Mouse (Mus musculus) MEL (cell line): ENCODE results near the gene Rnpepl1. TPM values are rescaled to one million over a fixed set of nuclear protein-coding genes. Genes with fewer than 3 reads are reported as not detected.
A peak's percentile ranks its signal among the peaks of the same experiment; 100 is the strongest.

Source experiments
- DNase-seq: peaks from one replicate; pipeline ENCODE4 v3.0.0; 2011; ENCODE audit warnings: low read depth, low spot score
- H3K27ac ChIP-seq: 2 replicates; pipeline ENCODE4 v1.5.1; 2012; ENCODE audit warnings: low read depth, mild to moderate bottlenecking, control low read depth, low read length, moderate library complexity; ENCODE audit not compliant: control insufficient read depth
- H3K27me3 ChIP-seq, 2 experiments: fragments of 150-350 bp in 1 of 2; sonication (generic) in 1 of 2; 2 replicates each; pipeline ENCODE4 v1.6.1; 2012; ENCODE audit warnings: low read length in 2 of 2, mild to moderate bottlenecking in 2 of 2, improper control_type of control experiment in 1 of 2, moderate library complexity in 1 of 2; ENCODE audit not compliant: insufficient read depth in 2 of 2, control insufficient read depth in 1 of 2
- H3K36me3 ChIP-seq, 2 experiments: 2 replicates each; pipeline ENCODE4 v1.6.1; 2012 to 2014; ENCODE audit warnings: low read length in 2 of 2, improper control_type of control experiment in 1 of 2, inconsistent platforms in 1 of 2, mild to moderate bottlenecking in 1 of 2; ENCODE audit not compliant: insufficient read depth in 2 of 2, control insufficient read depth in 1 of 2
- H3K4me1 ChIP-seq, 2 experiments: fragments of 150-350 bp in 1 of 2; sonication (generic) in 1 of 2; 2 replicates each; pipeline ENCODE4 v1.6.1; 2012; ENCODE audit warnings: low read length in 2 of 2, improper control_type of control experiment in 1 of 2, mild to moderate bottlenecking in 1 of 2; ENCODE audit not compliant: insufficient read depth in 2 of 2, control insufficient read depth in 1 of 2
- H3K4me3 ChIP-seq, 2 experiments: fragments of 150-350 bp in 1 of 2; sonication (generic) in 1 of 2; 2 replicates each; pipeline ENCODE4 v1.5.1; 2012; ENCODE audit warnings: low read depth in 2 of 2, low read length in 2 of 2, mild to moderate bottlenecking in 2 of 2, moderate library complexity in 2 of 2, control low read depth in 1 of 2, improper control_type of control experiment in 1 of 2; ENCODE audit not compliant: control insufficient read depth in 1 of 2, insufficient read depth in 1 of 2
- H3K79me2 ChIP-seq: 2 replicates; pipeline ENCODE4 v1.6.1; 2012; ENCODE audit warnings: mild to moderate bottlenecking, low read length, moderate library complexity; ENCODE audit not compliant: control insufficient read depth, poor library complexity, insufficient read depth
- H3K9ac ChIP-seq: 2 replicates; pipeline ENCODE4 v1.6.1; 2012; ENCODE audit warnings: low read depth, mild to moderate bottlenecking, control low read depth, low read length, moderate library complexity; ENCODE audit not compliant: control insufficient read depth, poor library complexity, severe bottlenecking
- H3K9me3 ChIP-seq: fragments of 150-350 bp; sonication (generic); replicated peaks from 2 replicates; pipeline ENCODE4 v1.6.1; 2012; ENCODE audit warnings: mild to moderate bottlenecking, low read length, improper control_type of control experiment, moderate library complexity; ENCODE audit not compliant: insufficient read depth
- BHLHE40 ChIP-seq: IDR thresholded peaks from 2 replicates; pipeline ENCODE4 v1.6.1; 2012; ENCODE audit warnings: low read depth, mild to moderate bottlenecking, inconsistent platforms, low read length, improper control_type of control experiment, borderline replicate concordance
- CHD1 ChIP-seq: IDR thresholded peaks from 2 replicates; pipeline ENCODE4 v1.6.1; 2012; ENCODE audit warnings: low read depth, mild to moderate bottlenecking, inconsistent platforms, low read length, improper control_type of control experiment
- CTCF ChIP-seq, 3 experiments: IDR thresholded peaks in 2 of 3; conservative IDR thresholded peaks in 1 of 3; 2 replicates each; pipeline ENCODE4 v1.5.1; 2011 to 2012; ENCODE audit warnings: low read length in 3 of 3, low read depth in 2 of 3, mild to moderate bottlenecking in 2 of 3, improper control_type of control experiment in 1 of 3, inconsistent platforms in 1 of 3, mixed read lengths in 1 of 3, moderate library complexity in 1 of 3; ENCODE audit not compliant: control insufficient read depth in 1 of 3, insufficient read depth in 1 of 3, poor library complexity in 1 of 3, severe bottlenecking in 1 of 3
- E2F4 ChIP-seq: IDR thresholded peaks from 2 replicates; pipeline ENCODE4 v1.6.1; 2011; ENCODE audit warnings: low read depth, low read length, improper control_type of control experiment, borderline replicate concordance
- GATA1 ChIP-seq: IDR thresholded peaks from 2 replicates; pipeline ENCODE4 v1.6.1; 2011; ENCODE audit warnings: low read depth, low read length, improper control_type of control experiment
- JUND ChIP-seq: IDR thresholded peaks from 2 replicates; pipeline ENCODE4 v1.6.1; 2011; ENCODE audit warnings: low read depth, mild to moderate bottlenecking, improper control_type of control experiment, low read length
- MAFK ChIP-seq: IDR thresholded peaks from 2 replicates; pipeline ENCODE4 v1.6.1; 2011; ENCODE audit warnings: low read depth, mild to moderate bottlenecking, low read length, improper control_type of control experiment, borderline replicate concordance
- MEF2A ChIP-seq: IDR thresholded peaks from 2 replicates; pipeline ENCODE4 v1.6.1; 2014; ENCODE audit warnings: low read depth, mild to moderate bottlenecking, inconsistent platforms, low read length, improper control_type of control experiment; ENCODE audit not compliant: poor library complexity, insufficient replicate concordance, severe bottlenecking; ENCODE audit errors: extremely low read depth
- MYC ChIP-seq: IDR thresholded peaks from 2 replicates; pipeline ENCODE4 v1.6.1; 2011; ENCODE audit warnings: low read depth, mild to moderate bottlenecking, low read length, improper control_type of control experiment, moderate library complexity
- POLR2AphosphoS5 ChIP-seq: IDR thresholded peaks from 2 replicates; pipeline ENCODE4 v1.6.1; 2012; ENCODE audit warnings: low read depth, borderline replicate concordance, mild to moderate bottlenecking, inconsistent platforms, low read length, moderate library complexity, mixed read lengths
- TBP ChIP-seq: IDR thresholded peaks from 2 replicates; pipeline ENCODE4 v1.8.0; 2011; ENCODE audit warnings: low read depth, low read length, improper control_type of control experiment
- USF2 ChIP-seq, 2 experiments: IDR thresholded peaks; 2 replicates each; pipeline ENCODE4 v1.6.1; 2011 to 2012; ENCODE audit warnings: improper control_type of control experiment in 2 of 2, low read length in 2 of 2, borderline replicate concordance in 1 of 2, inconsistent platforms in 1 of 2, low read depth in 1 of 2, mild to moderate bottlenecking in 1 of 2; ENCODE audit not compliant: insufficient read depth in 1 of 2
- ZNF384 ChIP-seq: IDR thresholded peaks from 2 replicates; pipeline ENCODE4 v1.6.1; 2012; ENCODE audit warnings: low read depth, mild to moderate bottlenecking, inconsistent platforms, low read length, improper control_type of control experiment
- polyA plus RNA-seq, 2 experiments: library from polyadenylated mRNA; stranded (reverse) in 1 of 2; unstranded in 1 of 2; fragments of >175 nt in 1 of 2; fragments of >200 nt in 1 of 2; gene quantifications; 2 replicates each; pipeline versions ENCODE4 v1.2.1 to v1.2.4; 2012; ENCODE audit warnings: low replicate concordance in 2 of 2, low read depth in 1 of 2; ENCODE audit not compliant: insufficient read length in 2 of 2, insufficient read depth in 1 of 2, missing spikeins in 1 of 2
- total RNA-seq: library from RNA; depleted of rRNA; stranded (reverse); fragments of 300-350 nt; gene quantifications from 2 replicates; pipeline ENCODE4 v1.2.3, GENCODE M21; 2012

Rnpepl1 gene
- total and polyA plus RNA-seq, 3 experiments, result 31.1 to 91.0 TPM; not detected in 1

DNA sequence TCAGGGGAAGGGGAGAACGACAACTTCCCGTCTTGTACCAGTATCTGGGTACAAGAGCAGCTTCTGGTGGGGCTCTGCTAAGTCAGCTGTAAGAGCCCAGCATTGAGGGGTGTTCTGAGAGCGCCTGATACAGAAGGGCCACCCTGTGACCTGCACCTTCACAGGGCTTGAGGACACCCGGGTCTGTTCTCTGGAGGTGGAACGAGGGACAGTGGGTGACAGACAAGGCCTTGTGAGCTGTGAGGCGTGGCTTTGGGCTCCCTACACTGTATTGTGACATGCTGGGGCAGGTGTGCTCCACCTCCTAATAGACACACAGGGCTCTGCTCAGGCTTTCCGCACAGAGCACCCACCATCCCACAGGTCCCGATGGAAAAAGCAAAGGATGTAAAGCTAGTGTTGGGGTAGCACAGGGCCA, 1.1 kb downstream of the Rnpepl1 start:
- Histone ChIP-seq H3K36me3 (peaks cover 0 to 20% of the 10 kb centered on the region in 2 experiments; a peak in 3 of 4 replicates), H3K4me1 (peaks cover 13 to 37% of the 10 kb centered on the region in 2 experiments), H3K27me3 (no peaks in the 10 kb centered on the region), H3K9ac (peak overlapping the region; percentile 87), H3K9me3 (no peaks in the 10 kb centered on the region), H3K27ac (no peak overlapping the region), H3K4me3 (peak overlapping the region; percentile 72 to 86), H3K79me2 (peaks cover 31% of the 10 kb centered on the region)
- no peak for TF ChIP-seq POLR2AphosphoS5
- peak; percentile 72 for DNase-seq

GRCm38 (mm10) chr1:92912286-92912685, 1.7 kb downstream of the Rnpepl1 start:
- DNase-seq, result peak; percentile 57
- H3K9ac ChIP-seq, result no peak overlapping the region
- no peaks in the 10 kb centered on the region for H3K9me3 ChIP-seq
- peaks cover 0 to 20% of the 10 kb centered on the region in 2 experiments; a peak in 3 of 4 replicates for H3K36me3 ChIP-seq
- no peaks in the 10 kb centered on the region for H3K27me3 ChIP-seq
- peak in 2 of 3 experiments; percentile 3 to 13; a peak in 2 of 6 replicates for TF ChIP-seq CTCF (IDR thresholded peaks at IDR 0.05 in 2 of 3, conservative IDR thresholded peaks at IDR 0.05 in 1 of 3; ENCODE audit: control insufficient read depth in 1 of 3, insufficient read depth in 1 of 3, low read depth in 2 of 3, low read length in 3 of 3, poor library complexity in 1 of 3, severe bottlenecking in 1 of 3)
- no peak for TF ChIP-seq BHLHE40
- peaks cover 13 to 37% of the 10 kb centered on the region in 2 experiments for H3K4me1 ChIP-seq
- H3K27ac ChIP-seq, result no peak overlapping the region
- H3K4me3 ChIP-seq, result peak overlapping the region in 1 of 2 experiments; percentile 86; a peak in 2 of 4 replicates
- H3K79me2 ChIP-seq, result peaks cover 28% of the 10 kb centered on the region

DNA sequence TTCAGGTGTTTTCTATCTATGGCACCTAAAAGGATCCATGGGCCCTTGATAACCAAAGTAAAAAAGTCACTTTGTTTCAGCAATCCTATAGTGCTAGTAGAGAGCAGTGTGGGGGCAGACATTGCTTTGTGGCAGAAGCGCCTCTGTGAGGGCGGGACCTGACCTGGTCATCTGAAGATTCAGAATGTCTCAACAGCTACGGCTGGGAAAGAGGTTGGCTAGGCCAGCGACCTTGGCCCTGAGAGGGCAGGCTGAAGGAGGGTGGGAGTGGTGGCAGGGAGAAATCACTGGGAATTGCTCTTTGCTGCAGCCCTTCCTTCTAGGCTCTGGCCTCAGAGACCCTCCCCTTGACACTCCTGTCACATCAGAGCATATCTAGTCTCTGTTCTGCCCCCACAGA, 3.7 kb downstream of the Rnpepl1 start:
- peaks cover 26% of the 10 kb centered on the region for H3K79me2 ChIP-seq
- H3K4me3 ChIP-seq, result no peak overlapping the region
- H3K27me3 ChIP-seq, result no peaks in the 10 kb centered on the region
- H3K27ac ChIP-seq, result no peak overlapping the region
- TF ChIP-seq CHD1, result no peak
- TF ChIP-seq TBP, result no peak
- no peak for TF ChIP-seq E2F4
- TF ChIP-seq USF2 (IDR thresholded peaks at IDR 0.05; ENCODE audit: borderline replicate concordance in 1 of 2, insufficient read depth in 1 of 2, low read depth in 1 of 2, low read length in 2 of 2), result no peak
- TF ChIP-seq MEF2A, result no peak
- no peak for TF ChIP-seq MYC
- TF ChIP-seq GATA1, result no peak
- no peak for TF ChIP-seq MAFK
- TF ChIP-seq ZNF384, result no peak
- TF ChIP-seq JUND, result no peak
- H3K9ac ChIP-seq, result no peak overlapping the region
- H3K4me1 ChIP-seq, result peaks cover 8 to 22% of the 10 kb centered on the region in 2 experiments
- H3K36me3 ChIP-seq, result peaks cover 0 to 6% of the 10 kb centered on the region in 2 experiments; a peak in 3 of 4 replicates
- no peak for DNase-seq
- H3K9me3 ChIP-seq, result no peaks in the 10 kb centered on the region
